26 mouse cellular contexts compared by ENCODE assay signal in genomic region chr3:58789473-58789872, GRCm38 (mm10). TPM values are rescaled to one million over a fixed set of nuclear protein-coding genes. Genes with fewer than 3 reads are reported as not detected.
DNase-seq lines count a peak whose midpoint lies in the region; ATAC-seq and TF ChIP-seq lines count a peak whose summit lies in the region.
"Had no signal": no experiment of that assay in that cellular context is flagged by ENCODE, and none has a peak within 500 bp of the region (broad histone marks: within the 10 kb centered on the region; RNA-seq: fewer than 3 reads in every experiment).

No protein-coding gene starts in this region.

- peak; percentile 43; the same call in 1 of the 2 replicates for ATAC-seq in intestine, embryonic 15.5 days
- ATAC-seq in intestine, postnatal 0 days: no peak
- peak; percentile 64 for ATAC-seq in frontal cortex, adult (ENCODE audit: low TSS enrichment)
- ATAC-seq in kidney, embryonic 14.5 days (ENCODE audit: low FRiP score, low TSS enrichment): no peak
- ATAC-seq: forebrain, embryonic 16.5 days had no signal

- no peaks in the 10 kb centered on the region for H3K9me3 ChIP-seq in intestine, embryonic 15.5 days
- no peaks in the 10 kb centered on the region for H3K9me3 ChIP-seq in intestine, postnatal 0 days (ENCODE audit: control insufficient read depth)
- no peaks in the 10 kb centered on the region for H3K9me3 ChIP-seq in kidney, embryonic 14.5 days (ENCODE audit: control insufficient read depth, low read length)
- H3K9me3 ChIP-seq: embryonic facial prominence, embryonic 12.5 days; hindbrain, embryonic 15.5 days; limb, embryonic 13.5 days; liver, embryonic 15.5 days had no signal

- H3K4me3 ChIP-seq in intestine, embryonic 15.5 days (replicated peaks): no peak overlapping the region
- H3K4me3 ChIP-seq in intestine, postnatal 0 days (ENCODE audit: low read depth, low read length): no peak overlapping the region
- no peak overlapping the region for H3K4me3 ChIP-seq in kidney, embryonic 14.5 days (ENCODE audit: low read length)
- H3K4me3 ChIP-seq: embryonic facial prominence, embryonic 12.5 days; hindbrain, embryonic 15.5 days; limb, embryonic 13.5 days; liver, embryonic 15.5 days; megakaryocyte, embryonic 14.5 days had no signal

- no peaks in the 10 kb centered on the region for H3K27me3 ChIP-seq in intestine, embryonic 15.5 days (replicated peaks)
- H3K27me3 ChIP-seq in intestine, postnatal 0 days (replicated peaks; ENCODE audit: control insufficient read depth, insufficient read depth, low read length): no peaks in the 10 kb centered on the region
- H3K27me3 ChIP-seq in kidney, embryonic 14.5 days (ENCODE audit: control insufficient read depth, insufficient read depth, low read length): no peaks in the 10 kb centered on the region
- H3K27me3 ChIP-seq: embryonic facial prominence, embryonic 12.5 days; hindbrain, embryonic 15.5 days; limb, embryonic 13.5 days; liver, embryonic 15.5 days had no signal

- peak; percentile 57 to 66 for DNase-seq in left cerebral cortex, adult 9 months (ENCODE audit: low spot score in 2 of 2)
- DNase-seq in right cerebral cortex, postnatal 25 days: peak; percentile 43
- no peak for DNase-seq in lung, postnatal 10 days
- DNase-seq in cerebellum, postnatal 36 days: no peak
- DNase-seq: adrenal gland, adult 2 months; cerebellum, adult 11-12 months; gastrocnemius, postnatal 25 days; heart, postnatal 14 days; kidney, postnatal 25 days; lung, postnatal 14 days; thymus, postnatal 4 days had no signal

- no peak overlapping the region for H3K4me2 ChIP-seq in intestine, embryonic 15.5 days (replicated peaks)
- H3K4me2 ChIP-seq in intestine, postnatal 0 days (replicated peaks; ENCODE audit: low read depth): no peak overlapping the region
- H3K4me2 ChIP-seq in kidney, embryonic 14.5 days (replicated peaks; ENCODE audit: low read depth, low read length): no peak overlapping the region
- H3K4me2 ChIP-seq: embryonic facial prominence, embryonic 12.5 days; heart, embryonic 11.5 days; hindbrain, embryonic 15.5 days; limb, embryonic 13.5 days; liver, embryonic 15.5 days had no signal

- no peaks in the 10 kb centered on the region for H3K36me3 ChIP-seq in intestine, embryonic 15.5 days
- H3K36me3 ChIP-seq in intestine, postnatal 0 days (ENCODE audit: control insufficient read depth, insufficient read depth): no peaks in the 10 kb centered on the region
- no peaks in the 10 kb centered on the region for H3K36me3 ChIP-seq in kidney, embryonic 14.5 days (ENCODE audit: control insufficient read depth, insufficient read depth, low read length)
- H3K36me3 ChIP-seq: embryonic facial prominence, embryonic 12.5 days; hindbrain, embryonic 15.5 days; limb, embryonic 13.5 days; liver, embryonic 15.5 days had no signal

- no peak for TF ChIP-seq CTCF in intestine, postnatal 0 days (IDR thresholded peaks at IDR 0.05; ENCODE audit: low read depth)

- 0 out of 2 replicates have a peak, but pooled peaks cover 5% of the 10 kb centered on the region for H3K4me1 ChIP-seq in intestine, embryonic 15.5 days (replicated peaks)
- no peaks in the 10 kb centered on the region for H3K4me1 ChIP-seq in intestine, postnatal 0 days (replicated peaks; ENCODE audit: control insufficient read depth, insufficient read depth, low read length)
- no peaks in the 10 kb centered on the region for H3K4me1 ChIP-seq in kidney, embryonic 14.5 days (ENCODE audit: control insufficient read depth, insufficient read depth, low read length)
- H3K4me1 ChIP-seq: embryonic facial prominence, embryonic 12.5 days; hindbrain, embryonic 15.5 days; limb, embryonic 13.5 days; liver, embryonic 15.5 days had no signal

- H3K9ac ChIP-seq in intestine, embryonic 15.5 days: no peak overlapping the region
- no peak overlapping the region for H3K9ac ChIP-seq in intestine, postnatal 0 days (ENCODE audit: low read depth, low read length)
- H3K9ac ChIP-seq in kidney, embryonic 14.5 days (ENCODE audit: low read depth, low read length): no peak overlapping the region
- H3K9ac ChIP-seq: embryonic facial prominence, embryonic 12.5 days; hindbrain, embryonic 15.5 days; limb, embryonic 13.5 days; liver, embryonic 15.5 days had no signal

- no peak overlapping the region for H3K27ac ChIP-seq in intestine, embryonic 15.5 days
- no peak overlapping the region for H3K27ac ChIP-seq in intestine, postnatal 0 days (ENCODE audit: low read depth, low read length)
- H3K27ac ChIP-seq in kidney, embryonic 14.5 days (ENCODE audit: low read depth, low read length): no peak overlapping the region
- H3K27ac ChIP-seq: embryonic facial prominence, embryonic 12.5 days; hindbrain, embryonic 15.5 days; limb, embryonic 13.5 days; liver, embryonic 15.5 days had no signal

- 46% methylated on average over 7 of the region's 7 CpGs for WGBS in intestine, embryonic 15.5 days
- WGBS in intestine, postnatal 0 days: 46% methylated on average over 7 of the region's 7 CpGs
- WGBS in kidney, embryonic 14.5 days: 81% methylated on average over 7 of the region's 7 CpGs

RNA-seq across cellular contexts. Expression of gene Mindy4b-ps, which starts 32.6 kb away (rescaled TPM):
- polyA plus RNA-seq in intestine, embryonic 15.5 days (2015; fragmentation: Nextera tagmentation; extraction: Ambion mirVana): not detected in 2 replicates
- polyA plus RNA-seq in intestine, postnatal 0 days (2015; fragmentation: Nextera tagmentation; extraction: Ambion mirVana): not detected in 2 replicates
- not detected in 2 replicates for polyA plus RNA-seq in kidney, embryonic 14.5 days (2014; fragmentation: Nextera tagmentation; extraction: Ambion mirVana)
- polyA plus RNA-seq: adrenal gland, adult 2 months; embryonic facial prominence, embryonic 12.5 days; forebrain, embryonic 16.5 days; heart, embryonic 11.5 days; hindbrain, embryonic 15.5 days; kidney, adult 2 months; limb, embryonic 13.5 days; liver, embryonic 15.5 days; neural tube, embryonic 14.5 days; spleen, adult 2 months; stomach, embryonic 16.5 days had no signal

Comparison
In these comparisons a context has a peak if more than half of its experiments do, and no peak if none do; other contexts are left out.
1. ATAC-seq: peak in intestine, embryonic 15.5 days (single experiment) and frontal cortex, adult (single experiment); none in intestine, postnatal 0 days (single experiment) and kidney, embryonic 14.5 days (single experiment).
2. DNase-seq: peak in left cerebral cortex, adult 9 months (2 of 2) and right cerebral cortex, postnatal 25 days (single experiment); none in lung, postnatal 10 days (single experiment) and cerebellum, postnatal 36 days (0 of 2).